Mouse (Mus musculus) stomach, embryonic 16.5 days (tissue): ENCODE measurements at regions not wholly inside any gene's neighbourhood (a gene's known extent, or its start where the extent isn't known, plus 50 kb on each side); places are given as distances from the start of the nearest gene placed in this dataset.
A peak's percentile ranks its signal among the peaks of the same experiment; 100 is the strongest.

Source experiments
- ATAC-seq: fragments of 200-750 bp; cut with Nextera tagmentation; 2 replicates; pipeline ENCODE4 v1.8.0; 2017; ENCODE audit warnings: moderate number of reproducible peaks, moderate TSS enrichment; ENCODE audit not compliant: insufficient read depth, low FRiP score
- H3K27ac ChIP-seq: fragments of 300-500 bp; sonication (generic); 2 replicates; pipeline ENCODE4 v1.5.1; 2014; ENCODE audit warnings: low read length
- H3K27me3 ChIP-seq: fragments of 300-500 bp; sonication (generic); 2 replicates; pipeline ENCODE4 v1.6.1; 2014; ENCODE audit warnings: low read length, control low read depth, mixed read lengths; ENCODE audit not compliant: control insufficient read depth, insufficient read depth
- H3K36me3 ChIP-seq: fragments of 300-500 bp; sonication (generic); 2 replicates; pipeline ENCODE4 v1.6.1; 2014; ENCODE audit warnings: low read length; ENCODE audit not compliant: control insufficient read depth, insufficient read depth
- H3K4me1 ChIP-seq: fragments of 300-500 bp; sonication (generic); 2 replicates; pipeline ENCODE4 v1.6.1; 2014; ENCODE audit warnings: low read length, control low read depth, mixed read lengths; ENCODE audit not compliant: control insufficient read depth, insufficient read depth
- H3K4me2 ChIP-seq: fragments of 300-500 bp; sonication (generic); 2 replicates; pipeline ENCODE4 v1.6.1; 2014; ENCODE audit warnings: low read depth, low read length, mixed read lengths
- H3K4me3 ChIP-seq: fragments of 300-500 bp; sonication (generic); replicated peaks from 2 replicates; pipeline ENCODE4 v1.5.1; 2014; ENCODE audit warnings: mild to moderate bottlenecking, low read length
- H3K9ac ChIP-seq: fragments of 300-500 bp; sonication (generic); 2 replicates; pipeline ENCODE4 v1.6.1; 2014; ENCODE audit warnings: low read length
- H3K9me3 ChIP-seq: fragments of 300-500 bp; sonication (generic); replicated peaks from 2 replicates; pipeline ENCODE4 v1.6.1; 2016; ENCODE audit warnings: low read length, control low read depth; ENCODE audit not compliant: control insufficient read depth
- WGBS: fragments of 180-500 bp; shearing (Covaris S2); extraction: QIAGEN DNeasy Blood & Tissue Kit; methylation state at CpG from one replicate; pipeline ENCODE4 v1.1.7; 2014; 5-methylcytosine and 5-hydroxymethylcytosine counted together

GRCm38 (mm10) chr10:31076948-31077347 lies 234.3 kb upstream of the Hey2 start:
- H3K27ac ChIP-seq = no peak overlapping the region
- 0 out of 2 replicates have a peak, but pooled peaks cover 3% of the 10 kb centered on the region for H3K4me1 ChIP-seq
- H3K27me3 ChIP-seq = no peaks in the 10 kb centered on the region
- no peak overlapping the region for H3K9ac ChIP-seq
- ATAC-seq = no peak
- 27% methylated on average over 4 of the region's 4 CpGs for WGBS
- H3K4me2 ChIP-seq = peak overlapping the region; percentile 11
- no peaks in the 10 kb centered on the region for H3K36me3 ChIP-seq
- H3K4me3 ChIP-seq = no peak overlapping the region
- no peaks in the 10 kb centered on the region for H3K9me3 ChIP-seq

- H3K4me1 ChIP-seq = 0 out of 2 replicates have a peak, but pooled peaks cover 3% of the 10 kb centered on the region
- no peak overlapping the region for H3K27ac ChIP-seq
- no peaks in the 10 kb centered on the region for H3K9me3 ChIP-seq
- 50% methylated on average over 8 of the region's 8 CpGs for whole genome bisulfite sequencing
- peak overlapping the region; percentile 11 for H3K4me2 ChIP-seq
- H3K9ac ChIP-seq = no peak overlapping the region
- H3K27me3 ChIP-seq = no peaks in the 10 kb centered on the region
- no peak for ATAC-seq
- H3K4me3 ChIP-seq = no peak overlapping the region
- no peaks in the 10 kb centered on the region for H3K36me3 ChIP-seq
Measured at GRCm38 (mm10) chr10:31076415-31076814, 233.8 kb upstream of the Hey2 start.

GRCm38 (mm10) chr10:31074004-31074645 lies 231.5 kb upstream of the Hey2 start:
- H3K27ac ChIP-seq = no peak overlapping the region
- no peak overlapping the region for H3K4me3 ChIP-seq
- 55% methylated on average over 4 of the region's 4 CpGs for WGBS
- no peaks in the 10 kb centered on the region for H3K36me3 ChIP-seq
- H3K4me2 ChIP-seq = no peak overlapping the region
- H3K9ac ChIP-seq = no peak overlapping the region
- no peaks in the 10 kb centered on the region for H3K9me3 ChIP-seq
- H3K4me1 ChIP-seq = 0 out of 2 replicates have a peak, but pooled peaks cover 3% of the 10 kb centered on the region
- no peaks in the 10 kb centered on the region for H3K27me3 ChIP-seq
- ATAC-seq = no peak

GRCm38 (mm10) chr10:31068668-31069223 lies 226.1 kb upstream of the Hey2 start:
- Histone ChIP-seq H3K27ac (0 out of 2 replicates have a peak overlapping the region, but pooled peaks have one; percentile 14), H3K9ac (no peak overlapping the region), H3K4me3 (no peak overlapping the region), H3K4me2 (no peak overlapping the region), H3K4me1 (no peaks in the 10 kb centered on the region), H3K36me3 (no peaks in the 10 kb centered on the region), H3K9me3 (no peaks in the 10 kb centered on the region), H3K27me3 (no peaks in the 10 kb centered on the region)
- ATAC-seq = peak; percentile 80

- Histone ChIP-seq H3K9ac (no peak overlapping the region), H3K27me3 (no peaks in the 10 kb centered on the region), H3K9me3 (no peaks in the 10 kb centered on the region), H3K4me3 (no peak overlapping the region), H3K27ac (no peak overlapping the region), H3K36me3 (no peaks in the 10 kb centered on the region), H3K4me2 (no peak overlapping the region), H3K4me1 (no peaks in the 10 kb centered on the region)
- no peak for ATAC-seq
- WGBS = 18% methylated on average over 2 of the region's 2 CpGs
Measured at GRCm38 (mm10) chr10:31062732-31063131, 220.1 kb upstream of the Hey2 start.

GRCm38 (mm10) chr10:31053260-31053659 lies 210.7 kb upstream of the Hey2 start:
- no peak for ATAC-seq
- H3K9me3 ChIP-seq = no peaks in the 10 kb centered on the region
- no peak overlapping the region for H3K4me3 ChIP-seq
- H3K9ac ChIP-seq = no peak overlapping the region; the same call in 1 of the 2 replicates
- no peaks in the 10 kb centered on the region for H3K36me3 ChIP-seq
- H3K27ac ChIP-seq = no peak overlapping the region
- no peaks in the 10 kb centered on the region for H3K4me1 ChIP-seq
- H3K27me3 ChIP-seq = no peaks in the 10 kb centered on the region
- H3K4me2 ChIP-seq = no peak overlapping the region
- 68% methylated on average over 8 of the region's 8 CpGs for WGBS

- no peaks in the 10 kb centered on the region for H3K27me3 ChIP-seq
- no peak overlapping the region for H3K4me3 ChIP-seq
- H3K36me3 ChIP-seq = no peaks in the 10 kb centered on the region
- H3K9ac ChIP-seq = no peak overlapping the region
- WGBS = 81% methylated on average over 1 of the region's 1 CpGs
- no peak overlapping the region for H3K4me2 ChIP-seq
- no peaks in the 10 kb centered on the region for H3K9me3 ChIP-seq
- no peak overlapping the region for H3K27ac ChIP-seq
- H3K4me1 ChIP-seq = no peaks in the 10 kb centered on the region
- no peak for ATAC-seq
Measured at GRCm38 (mm10) chr10:31051222-31051621, 208.6 kb upstream of the Hey2 start.

- ATAC-seq = no peak
- no peak overlapping the region for H3K9ac ChIP-seq
- H3K36me3 ChIP-seq = no peaks in the 10 kb centered on the region
- no peak overlapping the region for H3K4me2 ChIP-seq
- no peaks in the 10 kb centered on the region for H3K27me3 ChIP-seq
- no peak overlapping the region for H3K4me3 ChIP-seq
- WGBS = 63% methylated on average over 2 of the region's 2 CpGs
- H3K27ac ChIP-seq = no peak overlapping the region
- H3K9me3 ChIP-seq = no peaks in the 10 kb centered on the region
- no peaks in the 10 kb centered on the region for H3K4me1 ChIP-seq
Measured at GRCm38 (mm10) chr10:31049352-31049751, 206.8 kb upstream of the Hey2 start.

GRCm38 (mm10) chr10:31035611-31036010 lies 193.0 kb upstream of the Hey2 start:
- Histone ChIP-seq H3K4me2 (no peak overlapping the region), H3K36me3 (no peaks in the 10 kb centered on the region), H3K9me3 (no peaks in the 10 kb centered on the region), H3K9ac (no peak overlapping the region), H3K27me3 (no peaks in the 10 kb centered on the region), H3K27ac (no peak overlapping the region), H3K4me3 (no peak overlapping the region), H3K4me1 (no peaks in the 10 kb centered on the region)
- ATAC-seq = no peak
- 78% methylated on average over 4 of the region's 4 CpGs for WGBS
